Mouse (Mus musculus) megakaryocyte-erythroid progenitor cell, adult 5-6 weeks (primary cell): ENCODE measurements at regions not wholly inside any gene's neighbourhood (a gene's known extent, or its start where the extent isn't known, plus 50 kb on each side); places are given as distances from the start of the nearest gene placed in this dataset.
"Not testable (repeated sequence)": the region's sequence is repeated elsewhere in the genome, so short reads cannot be mapped to it uniquely, and the experiment has no call there.

Source experiments
- ATAC-seq: replicated peaks from 2 replicates; pipeline ENCODE4 v1.8.0; 2016; ENCODE audit warnings: mild to moderate bottlenecking, inconsistent platforms; ENCODE audit not compliant: severe bottlenecking, poor library complexity, low FRiP score, low TSS enrichment

DNA sequence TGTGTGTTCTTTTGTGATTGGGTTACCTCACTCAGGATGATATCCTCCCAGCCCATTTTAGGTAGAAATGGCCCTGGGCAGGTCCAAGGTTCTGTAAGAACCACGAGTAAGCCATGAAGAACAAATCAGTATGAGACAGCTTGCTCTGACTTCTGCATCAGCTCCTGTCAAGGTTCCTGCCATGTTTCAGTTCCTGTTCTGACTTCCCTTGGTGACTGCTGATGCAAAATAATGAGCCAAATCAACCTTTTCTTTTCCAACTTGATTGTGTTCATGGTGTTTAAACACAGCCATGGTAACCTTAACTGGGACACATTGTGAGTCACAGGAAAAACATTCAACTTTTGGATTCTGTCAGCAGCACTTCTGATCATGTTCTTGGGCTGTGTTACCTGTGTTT, 667.4 kb upstream of the Igfbp7 start:
- ATAC-seq: no peak

DNA sequence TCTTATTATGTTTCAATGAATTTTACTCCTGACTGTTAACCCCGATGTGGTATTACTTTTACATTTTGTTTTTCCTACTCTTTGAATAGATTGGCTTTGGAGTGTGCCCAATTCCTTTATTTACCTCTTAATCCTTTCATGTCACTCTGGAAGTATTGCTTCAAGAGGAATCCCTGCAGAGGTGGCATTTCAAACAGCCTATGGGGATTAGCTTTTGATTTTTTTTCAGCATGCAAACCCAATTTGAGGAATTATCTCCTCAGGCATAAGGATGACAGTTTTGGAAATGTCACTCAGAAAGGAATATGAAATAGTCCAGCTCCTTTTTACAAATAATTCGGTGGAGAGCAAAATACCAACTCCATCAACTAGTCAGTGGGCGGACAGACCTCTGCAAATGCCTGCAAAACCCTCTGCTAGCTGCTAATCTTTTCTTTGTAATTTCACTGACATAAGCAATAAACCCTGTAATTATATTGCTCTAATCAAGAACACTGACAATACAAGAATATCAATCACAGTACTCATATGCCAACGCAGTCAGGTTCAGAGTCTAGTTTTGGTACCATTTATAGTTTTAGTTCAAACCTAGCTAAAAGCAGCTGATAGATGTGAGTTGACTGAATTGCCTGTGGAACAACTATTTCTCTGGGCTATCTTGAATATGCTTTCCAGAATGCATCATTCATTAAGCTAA, 624.9 kb upstream of the Igfbp7 start:
- ATAC-seq: no peak

DNA sequence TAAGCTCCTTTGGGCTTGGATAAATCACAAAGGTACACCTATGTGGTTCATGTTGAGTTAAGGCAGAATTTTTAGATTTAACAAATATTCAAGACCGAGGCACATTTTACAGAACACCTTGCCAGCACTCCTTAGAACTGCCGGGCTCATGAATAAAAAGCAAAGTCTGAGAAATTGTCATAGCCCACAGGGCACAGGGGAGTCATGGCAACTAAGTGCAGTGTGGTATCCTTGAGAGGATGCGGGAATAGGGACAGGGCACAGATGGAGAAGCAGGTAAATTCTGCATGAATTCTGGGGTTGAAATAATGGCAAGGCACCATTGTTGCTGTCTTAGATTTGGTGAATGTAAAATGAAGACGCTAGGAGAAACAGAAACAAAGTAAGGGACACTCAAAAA, 609.7 kb upstream of the Igfbp7 start:
- no peak for ATAC-seq

DNA sequence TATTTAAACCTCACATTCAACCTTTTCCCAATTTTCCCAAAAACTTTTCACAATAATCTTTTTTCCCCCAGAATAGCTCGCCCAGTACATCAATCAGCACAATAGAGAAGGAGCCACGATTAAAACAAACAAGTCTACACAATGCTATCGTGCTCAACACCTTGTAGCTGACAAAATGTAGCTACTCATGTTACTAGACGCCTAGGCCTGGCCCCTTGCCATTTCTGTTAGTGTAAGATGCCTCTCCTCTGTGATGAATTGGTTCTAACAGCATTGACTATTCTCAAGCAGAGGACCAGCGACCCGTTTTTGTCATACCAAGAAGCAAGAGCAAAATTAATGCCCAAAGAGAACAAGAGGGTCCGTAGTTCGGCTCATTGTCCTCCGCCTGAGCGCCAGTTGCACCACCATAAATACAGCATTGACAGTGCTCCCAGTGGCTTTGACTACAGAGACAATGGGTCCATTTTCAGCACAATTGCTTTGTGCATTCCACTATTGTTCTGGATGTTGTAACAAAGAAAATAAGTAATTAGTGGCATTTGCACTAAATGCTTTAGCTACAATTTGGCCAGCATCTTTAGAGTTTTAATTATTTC, 578.7 kb upstream of the Igfbp7 start:
- ATAC-seq: no peak

DNA sequence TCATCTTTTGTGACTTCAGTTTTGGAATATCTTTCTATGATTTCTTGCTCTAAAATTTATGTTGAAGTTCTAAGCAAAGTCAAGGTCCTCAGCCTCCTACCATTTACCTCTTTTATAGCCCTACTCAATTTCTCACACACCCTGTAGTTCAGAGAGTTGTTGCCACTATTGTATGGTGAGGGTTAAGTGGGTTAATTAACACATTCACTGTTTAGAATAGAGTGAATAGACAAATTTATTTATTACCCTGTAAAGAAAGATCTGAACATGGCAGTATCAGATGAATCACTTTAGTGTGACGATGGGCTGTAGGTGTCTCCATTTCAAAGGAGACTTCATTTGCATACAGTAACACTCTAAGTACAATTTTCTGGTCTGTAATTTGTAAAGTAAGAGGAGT, 577.4 kb upstream of the Igfbp7 start:
- no peak for ATAC-seq

DNA sequence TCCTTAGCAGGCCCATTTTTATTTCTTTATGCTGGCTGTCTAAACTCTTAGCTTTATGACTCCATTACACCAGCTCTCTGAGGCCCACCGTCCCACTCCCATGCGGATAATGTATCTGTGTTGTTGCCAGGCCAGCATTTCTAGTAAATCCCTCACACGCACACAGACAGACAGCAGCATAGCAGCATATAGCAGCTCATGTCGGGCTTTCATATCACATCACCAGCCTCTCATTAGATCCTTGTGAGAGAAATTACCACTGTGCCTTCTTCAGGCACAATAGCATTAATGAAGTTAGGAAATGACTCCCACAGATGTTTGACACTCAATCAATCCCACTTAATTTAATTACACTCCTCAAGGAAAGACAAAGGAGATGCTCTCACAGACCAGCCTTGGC, 532.2 kb upstream of the Igfbp7 start:
- ATAC-seq: not testable (repeated sequence)

DNA sequence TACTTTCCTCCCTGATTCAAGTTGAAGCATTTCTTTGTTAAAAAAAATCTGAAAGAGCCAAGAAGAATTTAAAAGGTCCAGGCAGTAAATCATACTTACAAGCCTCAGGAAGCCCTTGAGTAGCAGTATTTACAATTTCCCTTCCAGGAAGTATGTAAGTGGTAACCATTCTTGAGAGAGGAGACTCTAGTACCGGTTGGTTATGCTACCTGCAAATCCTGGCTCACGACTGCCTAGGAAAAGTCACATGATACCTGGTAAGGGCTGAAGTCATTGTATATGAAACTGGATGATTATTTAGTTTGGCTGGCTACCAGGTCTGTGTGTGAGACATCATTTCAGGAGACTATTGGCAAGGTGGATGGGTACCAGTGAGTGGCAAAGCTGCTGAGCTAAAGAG, 524.0 kb upstream of the Igfbp7 start:
- ATAC-seq: no peak

DNA sequence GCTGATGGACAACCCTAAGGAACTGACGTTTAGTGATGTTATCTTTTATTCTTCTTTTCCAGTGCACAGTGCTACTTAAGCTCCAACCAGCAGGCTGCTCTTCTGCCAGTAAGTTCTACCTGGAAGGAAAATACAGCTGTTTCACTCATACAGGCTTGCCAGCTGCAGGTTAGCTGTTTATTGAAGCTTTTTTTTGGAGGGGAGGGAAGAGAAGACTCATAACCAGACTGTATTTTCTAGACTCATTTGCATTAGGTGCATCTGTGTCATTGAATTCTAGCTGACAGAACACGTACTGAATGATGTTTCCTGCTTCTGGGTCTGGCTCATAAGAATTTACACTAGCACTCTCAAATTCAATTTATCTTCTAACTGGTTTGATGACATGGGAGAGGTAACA, 513.3 kb upstream of the Igfbp7 start:
- no peak for ATAC-seq

DNA sequence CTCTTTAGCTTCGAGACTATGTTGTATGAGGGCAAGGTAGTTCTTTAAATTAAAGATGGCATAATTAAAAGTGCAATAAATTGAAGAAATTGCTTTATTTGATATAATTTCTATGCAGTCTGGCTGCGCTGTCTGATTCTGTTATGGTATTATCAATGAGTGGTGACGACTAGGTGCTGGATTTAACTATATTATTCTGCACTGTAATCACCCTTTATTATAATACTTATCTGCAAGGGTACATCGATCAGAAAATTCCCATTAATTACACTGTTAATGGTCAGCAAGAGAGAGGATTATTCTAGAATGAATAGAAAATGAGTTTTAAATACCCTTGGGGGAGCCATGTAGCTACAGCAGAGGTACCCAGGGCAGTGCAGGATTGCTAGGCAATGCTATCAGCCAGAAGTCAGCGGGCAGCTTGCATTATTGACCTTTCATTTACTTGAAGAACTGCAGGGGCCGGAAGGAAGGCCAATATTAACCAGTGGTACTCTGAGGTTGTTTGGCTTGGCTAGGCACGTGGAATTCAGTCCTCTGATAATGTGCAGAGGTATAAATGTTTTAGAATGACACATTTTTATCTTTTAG, 509.3 kb upstream of the Igfbp7 start:
- ATAC-seq: no peak

DNA sequence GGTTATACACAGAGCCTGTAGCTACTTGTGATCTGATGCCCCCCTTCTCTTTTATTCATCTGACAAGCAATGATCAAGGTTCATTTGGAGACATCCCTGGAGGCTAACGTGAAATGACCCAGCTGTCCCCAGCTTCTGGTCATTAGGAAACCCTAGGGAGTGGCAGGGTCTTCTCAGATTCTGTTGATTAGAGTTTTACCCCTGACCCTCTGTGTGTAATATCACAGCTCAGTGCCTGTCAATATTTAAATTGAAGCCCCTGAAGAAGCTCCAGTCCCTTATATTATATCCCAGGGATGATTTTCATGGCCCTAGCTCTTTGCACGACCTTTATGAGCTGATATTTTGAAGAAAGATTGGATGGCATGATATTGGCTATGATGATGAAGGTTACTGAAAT, 508.5 kb upstream of the Igfbp7 start:
- no peak for ATAC-seq

DNA sequence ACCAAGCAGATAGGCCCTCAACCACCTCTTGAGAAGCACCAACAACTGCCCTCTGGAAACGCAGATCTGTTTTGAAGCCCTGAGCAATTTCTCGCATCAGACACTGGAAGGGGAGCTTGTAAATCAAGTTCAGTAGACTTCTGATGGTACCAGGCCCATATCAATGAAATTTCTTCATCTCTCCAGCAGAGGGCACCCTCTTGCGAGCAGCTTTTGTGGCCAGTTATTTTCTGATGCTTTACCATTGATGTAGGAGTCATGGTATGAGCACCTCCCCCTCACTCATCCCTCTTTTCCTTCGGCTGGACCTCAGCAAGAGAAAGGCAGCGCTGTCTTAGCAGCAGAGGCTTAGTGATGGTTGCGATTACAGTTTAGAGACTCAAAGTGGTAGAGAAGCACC, 501.4 kb upstream of the Igfbp7 start:
- no peak for ATAC-seq

DNA sequence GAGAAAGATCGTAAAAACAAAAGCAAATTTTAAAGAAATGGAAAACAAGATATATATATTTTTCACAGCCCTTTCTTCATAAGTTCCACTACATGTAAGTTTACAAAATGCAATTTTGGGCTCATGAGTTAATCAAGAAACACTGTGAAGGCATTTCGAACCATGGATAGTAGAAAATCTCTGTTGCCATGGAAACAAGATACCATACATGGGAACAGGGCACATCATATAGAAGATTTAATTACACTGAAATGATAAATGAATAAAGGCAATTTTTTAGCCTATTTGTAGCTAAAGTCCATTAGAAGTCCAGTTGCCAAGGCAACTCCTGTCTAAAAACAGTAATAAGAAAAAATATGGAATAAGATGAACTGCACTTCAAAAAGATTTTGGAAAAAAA, 484.2 kb upstream of the Igfbp7 start:
- ATAC-seq: not testable (repeated sequence)

DNA sequence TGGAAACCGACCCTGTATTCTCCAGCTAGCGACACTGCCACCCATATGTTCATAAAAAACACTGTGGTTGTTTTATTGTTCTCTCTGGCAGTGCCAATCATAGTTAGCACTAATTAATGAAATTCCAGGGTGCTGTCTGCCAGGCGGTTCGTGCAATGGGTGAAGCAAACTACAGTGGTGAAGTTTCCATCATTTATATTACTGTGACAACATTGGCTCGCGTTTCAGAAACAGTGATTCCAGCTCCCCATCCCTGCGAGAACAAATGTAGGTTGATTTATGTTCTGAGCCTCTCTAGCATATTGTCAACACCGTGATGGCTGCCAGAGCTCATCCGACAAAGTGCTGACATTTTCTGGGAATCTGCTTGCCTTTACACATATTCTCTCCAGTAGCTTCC, 480.7 kb upstream of the Igfbp7 start:
- ATAC-seq: no peak

DNA sequence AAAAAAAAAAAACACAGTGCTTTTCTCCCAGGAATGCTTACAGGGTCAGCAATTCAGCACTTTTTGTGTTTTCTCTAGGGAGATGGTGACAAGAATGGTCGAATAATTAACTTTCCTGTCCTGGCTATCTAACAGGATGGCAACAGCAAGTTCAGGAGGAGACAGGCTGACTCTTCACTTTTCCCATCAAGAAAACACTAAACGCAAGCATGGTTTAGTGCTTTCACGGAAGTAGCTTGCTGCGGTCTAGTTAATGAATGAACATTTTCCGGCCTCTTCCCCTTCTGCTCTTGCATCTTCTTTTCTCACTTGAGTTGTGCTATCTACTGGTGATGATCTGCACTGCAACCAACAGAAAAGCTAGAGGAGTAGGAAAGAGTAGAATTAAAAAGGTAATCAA, 463.6 kb upstream of the Igfbp7 start:
- ATAC-seq: no peak

DNA sequence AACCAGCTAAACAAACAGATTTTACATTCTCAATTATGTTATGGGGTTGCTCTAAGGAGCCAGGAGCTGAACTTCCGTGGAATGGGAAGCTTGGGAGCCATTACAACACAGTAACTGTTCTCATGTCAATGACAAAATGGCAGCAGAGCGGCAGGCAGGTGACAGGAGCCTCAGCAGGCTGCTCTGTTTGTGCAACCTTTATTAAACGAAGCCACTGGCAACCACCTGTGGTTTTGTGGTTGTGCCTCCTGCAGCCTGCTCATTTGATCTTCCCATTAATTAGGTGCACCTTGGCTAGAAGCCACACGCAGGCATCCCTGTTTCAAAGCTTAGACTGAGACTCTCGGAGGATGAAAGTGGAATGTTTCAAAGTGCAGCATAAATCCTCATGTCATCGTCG, 457.5 kb upstream of the Igfbp7 start:
- ATAC-seq: no peak

DNA sequence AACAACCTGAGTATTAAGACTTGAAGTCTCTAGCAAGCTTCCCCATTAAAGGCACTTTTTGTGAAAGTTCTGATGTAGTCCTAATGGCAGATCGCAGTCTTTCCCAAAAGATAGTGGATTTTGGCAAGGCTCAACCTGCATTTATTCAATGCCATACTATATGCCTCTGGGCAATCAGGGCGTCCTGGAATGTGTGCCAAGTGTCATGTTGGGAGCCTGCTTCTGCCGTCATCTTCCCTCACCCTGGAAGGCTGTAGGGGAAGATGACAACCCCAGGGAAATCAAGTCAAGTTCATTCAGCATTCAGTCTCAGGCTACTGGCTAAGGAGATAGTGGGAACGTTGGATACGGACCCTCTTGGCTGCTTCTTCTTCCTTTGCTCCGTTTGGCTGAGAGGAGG, 447.4 kb upstream of the Igfbp7 start:
- ATAC-seq: no peak

DNA sequence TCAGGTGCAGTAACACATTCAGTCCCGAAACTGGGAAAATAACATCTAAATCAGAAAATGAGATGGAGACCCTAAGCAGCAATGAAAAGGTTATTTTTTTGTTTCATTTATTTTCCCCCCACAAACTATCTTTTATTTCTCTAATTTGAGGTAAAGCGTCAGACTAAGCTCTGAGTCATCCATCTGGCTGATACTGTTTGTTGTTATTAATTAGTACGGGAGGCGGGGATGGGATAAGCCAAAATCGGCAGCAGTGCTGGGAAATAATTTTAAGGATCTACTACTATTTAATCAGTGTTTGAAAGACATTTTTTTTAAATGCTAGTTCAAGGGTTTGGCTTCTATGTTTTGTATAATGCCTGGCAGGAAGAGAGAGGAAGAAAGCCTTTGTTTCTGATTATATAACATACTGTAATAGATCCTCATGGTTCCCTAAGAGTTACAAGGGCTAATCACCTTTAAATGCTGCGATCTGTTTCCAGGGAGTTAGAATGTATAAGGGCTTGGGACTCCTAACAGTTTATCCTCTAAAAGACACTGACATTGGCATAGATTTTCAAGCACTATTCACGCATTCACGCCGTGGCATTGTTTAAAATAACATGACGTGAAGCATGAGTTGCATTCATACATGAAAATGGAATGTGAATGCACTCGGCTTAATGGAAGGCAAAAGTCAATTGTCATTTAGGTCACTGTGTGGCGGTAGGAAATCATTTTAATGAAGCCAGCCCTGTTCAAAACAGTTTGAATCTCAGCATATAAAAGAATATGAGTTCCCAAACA, 446.4 kb upstream of the Igfbp7 start:
- no peak for ATAC-seq

DNA sequence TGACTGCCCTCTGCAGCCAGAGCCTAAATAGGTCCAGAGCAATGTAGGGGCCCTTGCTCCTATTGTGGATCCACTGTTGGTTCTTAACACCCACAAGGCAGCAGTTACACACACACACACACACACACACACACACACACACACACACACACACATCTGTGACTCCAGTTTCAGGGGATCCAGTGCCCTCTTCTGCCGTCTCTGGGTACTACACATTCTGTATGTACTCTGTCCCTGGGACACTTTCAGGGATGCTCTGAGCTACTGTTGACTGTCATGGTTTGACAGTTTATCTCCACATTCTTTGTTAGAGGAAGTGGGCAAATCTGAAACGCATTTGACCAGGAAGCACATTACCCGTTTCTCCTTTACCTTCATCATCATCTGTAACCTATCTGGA, 443.8 kb upstream of the Igfbp7 start:
- no peak for ATAC-seq

DNA sequence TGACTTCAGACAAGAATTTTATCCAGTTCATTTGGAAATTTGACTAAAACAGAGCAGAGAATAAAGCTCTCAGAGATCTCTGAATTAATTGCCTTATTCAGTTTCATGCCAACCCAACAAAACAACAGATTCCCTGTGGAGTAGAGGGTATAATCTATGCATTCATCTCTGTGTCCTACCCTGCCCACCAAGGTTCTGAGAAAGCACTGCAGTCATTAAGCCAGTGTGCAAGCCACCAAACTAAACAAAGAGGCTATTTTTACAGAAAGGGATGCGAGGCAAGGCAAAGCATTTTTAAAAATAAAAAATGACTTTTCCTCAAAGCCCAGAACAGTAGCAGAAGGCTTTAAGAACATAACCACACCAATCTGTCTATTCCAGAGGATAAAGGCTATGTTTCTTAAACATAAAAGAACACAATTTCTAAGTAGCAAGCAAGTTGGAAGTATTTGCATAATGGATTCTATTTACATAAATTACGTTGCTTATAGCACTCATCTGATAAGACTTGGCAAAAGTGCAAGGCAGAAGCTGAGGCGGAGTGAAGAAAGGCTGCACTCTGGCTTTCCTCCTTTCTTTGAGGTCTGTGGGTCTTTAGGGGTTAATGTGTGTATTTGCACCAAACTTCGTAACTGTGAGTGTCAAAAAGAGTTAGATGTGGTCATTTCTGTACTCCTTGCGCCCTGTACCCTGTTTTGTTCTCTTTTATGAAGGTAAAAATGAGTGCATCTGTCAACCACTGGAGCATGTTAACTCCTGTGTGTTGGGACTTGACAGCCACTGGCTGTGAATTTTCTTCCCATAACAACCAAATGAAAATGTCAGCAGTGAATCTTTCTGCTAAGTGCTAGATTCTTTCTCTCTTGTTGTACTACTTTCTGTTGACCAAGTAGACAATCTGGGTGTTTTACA, 430.6 kb upstream of the Igfbp7 start:
- no peak for ATAC-seq

DNA sequence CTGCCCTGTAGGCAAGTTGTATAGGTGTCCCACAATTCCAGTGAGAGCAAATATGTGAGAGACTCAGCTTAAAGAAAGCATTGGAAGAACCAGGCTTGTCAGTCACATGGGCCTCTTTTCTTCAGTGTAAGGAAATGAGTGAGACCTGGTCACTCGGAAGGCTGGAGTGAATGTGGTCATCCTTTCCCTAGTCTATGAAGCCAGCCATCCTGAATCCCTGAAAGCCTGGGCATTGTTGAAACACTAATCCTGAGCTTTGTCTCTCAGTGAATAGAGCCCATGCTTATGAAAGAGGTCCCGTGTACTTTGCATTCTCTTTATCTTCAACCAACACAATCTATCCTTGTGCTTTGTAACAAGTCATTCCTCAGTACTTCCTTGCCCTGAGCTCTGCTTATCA, 420.1 kb upstream of the Igfbp7 start:
- no peak for ATAC-seq
